Mouse (Mus musculus): Measurements from ENCODE around the gene Fam208b.

DNA sequence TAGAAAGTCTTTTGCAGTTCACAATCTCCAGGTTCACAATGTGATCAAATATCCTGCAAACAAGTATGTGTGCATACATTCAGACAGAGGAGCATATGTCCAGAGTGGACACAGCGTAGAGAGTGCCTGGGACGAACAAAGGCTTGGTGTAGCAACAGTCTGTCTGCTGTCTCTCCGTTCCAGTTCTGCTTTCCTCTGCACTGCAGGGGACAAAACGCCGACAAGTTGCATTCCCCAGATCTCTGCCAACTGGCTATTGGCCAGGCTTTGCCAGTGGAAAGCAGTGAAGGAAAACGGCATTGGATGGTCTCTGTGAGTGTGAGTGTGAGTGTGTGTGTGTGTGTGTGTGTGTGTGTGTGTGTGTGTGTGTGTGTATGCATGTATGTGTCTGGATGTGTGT is 87.4 kb downstream of the Fam208b start:
- no peak for TF ChIP-seq CEBPB (IDR thresholded peaks at IDR 0.05; ENCODE audit: low read depth)
- TF ChIP-seq MYOG (IDR thresholded peaks at IDR 0.05; ENCODE audit: control insufficient read depth, extremely low read depth, insufficient read length), result no peak
- no peak for TF ChIP-seq CTCF (IDR thresholded peaks at IDR 0.05; ENCODE audit: control insufficient read depth, insufficient read depth, insufficient read length)
- no peak for TF ChIP-seq MAX (IDR thresholded peaks at IDR 0.05)
- no peak for TF ChIP-seq MYOD1 (IDR thresholded peaks at IDR 0.05; ENCODE audit: control insufficient read depth, insufficient read length, low read depth)

Data from C2C12 (cell line).